Mouse (Mus musculus): ENCODE data around the gene Tdpoz1. TPM values are rescaled to one million over a fixed set of nuclear protein-coding genes. Genes with fewer than 3 reads are reported as not detected.

Gene Tdpoz1
- not detected in 2 replicates for polyA plus RNA-seq (2012; rRNA removed)

DNA sequence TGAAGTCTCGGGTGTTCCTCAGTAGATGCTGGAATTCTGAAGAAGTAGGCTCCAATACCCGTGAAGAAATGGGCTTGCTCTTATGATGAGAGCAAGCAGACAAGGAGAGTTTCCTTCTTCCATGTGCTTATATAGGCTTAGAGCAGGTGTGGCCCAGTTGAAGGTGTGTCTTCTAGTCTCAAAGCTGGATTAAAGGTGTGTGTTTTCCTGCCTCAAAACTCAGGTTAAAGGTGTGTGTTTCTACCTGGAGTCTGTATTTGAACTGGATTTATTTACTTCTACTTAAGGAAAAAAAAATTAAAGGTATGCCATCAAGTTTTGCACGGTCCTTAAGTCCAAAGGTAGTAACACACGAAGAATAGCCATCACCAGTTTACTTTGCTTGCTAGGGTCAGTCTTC is at the start of gene Tdpoz1:
Tdpoz1 (minus strand) TSS at position 101 of the 400 bp plus-strand sequence.

GRCm38 (mm10) chr3:93692970-93693369 is 16.9 kb upstream of the Tdpoz1 start, which contains the start of gene Gm37596:
Gene Gm37596 (minus strand): TSS chr3:93693070.

DNA sequence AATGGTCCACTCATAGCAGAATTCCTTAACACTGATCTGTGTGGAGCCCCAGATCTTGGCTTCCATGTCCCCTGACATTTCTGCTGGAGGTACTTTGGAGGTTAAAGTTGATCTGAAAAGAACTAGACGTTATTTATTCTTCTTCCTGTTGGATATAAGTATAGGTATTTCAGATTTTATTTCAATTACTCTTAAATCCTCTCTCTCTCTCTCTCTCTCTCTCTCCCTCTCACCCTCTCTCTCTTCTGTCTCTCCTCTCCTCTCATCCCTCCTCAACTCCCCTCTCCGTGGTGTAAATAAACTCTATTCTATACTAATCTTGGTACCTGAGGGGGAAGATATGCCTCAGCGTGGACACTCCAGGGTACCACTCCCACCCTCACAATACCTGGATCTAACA is 23.5 kb downstream of the Tdpoz1 start, which contains the start of gene Tdpoz2:
Tdpoz2 (minus strand) TSS at position 101 of the 400 bp plus-strand sequence.

Other genes starting within 250 kb of the Tdpoz1 start
- 0.41 and 0.59 TPM in 2 replicates for gene Tchh, start 234.0 kb downstream of the Tdpoz1 start, polyA plus RNA-seq (2012; rRNA removed)
- not detected in 2 replicates for gene Tchhl1, start 207.6 kb downstream of the Tdpoz1 start, polyA plus RNA-seq (2012; rRNA removed)
- 80.4 and 207 TPM in 2 replicates for gene S100a11, start 155.8 kb downstream of the Tdpoz1 start, polyA plus RNA-seq (2012; rRNA removed)
- gene S100a10, start 121.2 kb downstream of the Tdpoz1 start, polyA plus RNA-seq (2012; rRNA removed), result 70.9 and 138 TPM in 2 replicates
- not detected in 2 replicates for gene Tdpoz2, start 23.6 kb downstream of the Tdpoz1 start, polyA plus RNA-seq (2012; rRNA removed)
- gene Gm37596, start 16.8 kb upstream of the Tdpoz1 start, polyA plus RNA-seq (2012; rRNA removed), result not detected in 2 replicates
- not detected in 2 replicates for gene Gm5773, start 96.7 kb upstream of the Tdpoz1 start, polyA plus RNA-seq (2012; rRNA removed)
- gene Tdpoz4, start 120.1 kb upstream of the Tdpoz1 start, polyA plus RNA-seq (2012; rRNA removed), result not detected in 2 replicates
- not detected in 2 replicates for gene Tdpoz3, start 149.7 kb upstream of the Tdpoz1 start, polyA plus RNA-seq (2012; rRNA removed)